Mouse (Mus musculus) midbrain, postnatal 0 days (tissue): ENCODE results near the gene Lca5. TPM values are rescaled to one million over a fixed set of nuclear protein-coding genes. Genes with fewer than 3 reads are reported as not detected.

Experiments used
- ATAC-seq: fragments of 200-750 bp; cut with Nextera tagmentation; 2 replicates; pipeline ENCODE4 v1.8.0; 2017; ENCODE audit warnings: moderate number of reproducible peaks, mild to moderate bottlenecking, moderate TSS enrichment, moderate library complexity; ENCODE audit not compliant: low FRiP score
- DNase-seq: peaks from one replicate; pipeline ENCODE4 v3.0.0-alpha.2; 2015; ENCODE audit warnings: low spot score
- H3K27ac ChIP-seq: fragments of 300-500 bp; sonication (generic); 2 replicates; pipeline ENCODE4 v1.5.1; 2014; ENCODE audit warnings: low read depth, mild to moderate bottlenecking, low read length, mixed read lengths
- H3K27me3 ChIP-seq: fragments of 300-500 bp; sonication (generic); 2 replicates; pipeline ENCODE4 v1.6.1; 2014; ENCODE audit warnings: low read length, control low read depth, mixed read lengths; ENCODE audit not compliant: insufficient read depth
- H3K36me3 ChIP-seq: fragments of 300-500 bp; sonication (generic); 2 replicates; pipeline ENCODE4 v1.6.1; 2014; ENCODE audit warnings: low read length, control low read depth, mixed read lengths; ENCODE audit not compliant: insufficient read depth
- H3K4me1 ChIP-seq: fragments of 300-500 bp; sonication (generic); 2 replicates; pipeline ENCODE4 v1.6.1; 2014; ENCODE audit warnings: mild to moderate bottlenecking, control low read depth, antibody characterized with exemption, low read length, mixed read lengths; ENCODE audit not compliant: insufficient read depth
- H3K4me2 ChIP-seq: fragments of 300-500 bp; sonication (generic); 2 replicates; pipeline ENCODE4 v1.6.1; 2014; ENCODE audit warnings: low read depth, mild to moderate bottlenecking, low read length, mixed read lengths; ENCODE audit not compliant: poor library complexity, severe bottlenecking
- H3K4me3 ChIP-seq: fragments of 300-500 bp; sonication (generic); 2 replicates; pipeline ENCODE4 v1.5.1; 2014; ENCODE audit warnings: low read depth, mild to moderate bottlenecking, low read length, moderate library complexity
- H3K9ac ChIP-seq: fragments of 300-500 bp; sonication (generic); replicated peaks from 2 replicates; pipeline ENCODE4 v1.6.1; 2014; ENCODE audit warnings: mild to moderate bottlenecking, low read length, moderate library complexity, mixed read lengths; ENCODE audit not compliant: poor library complexity, severe bottlenecking
- H3K9me3 ChIP-seq: fragments of 300-500 bp; sonication (generic); 2 replicates; pipeline ENCODE4 v1.6.1; 2016; ENCODE audit warnings: low read length, control low read depth
- CTCF ChIP-seq: IDR thresholded peaks from 2 replicates; pipeline ENCODE4 v1.5.1; 2016; ENCODE audit warnings: antibody characterized with exemption, mild to moderate bottlenecking
- WGBS: fragments of 180-500 bp; shearing (Covaris S2); extraction: QIAGEN DNeasy Blood & Tissue Kit; methylation state at CpG from one replicate; pipeline ENCODE4 v1.1.7; 2014; 5-methylcytosine and 5-hydroxymethylcytosine counted together
- polyA plus RNA-seq: library from polyadenylated mRNA; unstranded; fragments of >200 nt; fragmentation: Nextera tagmentation; extraction: Ambion mirVana; gene quantifications from 2 replicates; pipeline ENCODE4 v1.2.1, GENCODE M21; 2015
- total RNA-seq: library from RNA; depleted of rRNA; stranded (reverse); fragments of >200 nt; gene quantifications from 2 replicates; pipeline ENCODE4 v1.2.3, GENCODE M21; 2014

Lca5 gene
- total and polyA plus RNA-seq, 2 experiments from 2014 or later, result 14.5 to 28.6 TPM

GRCm38 (mm10) chr9:83434489-83434888, 6.4 kb downstream of the Lca5 start:
- peak; percentile 5 for DNase-seq
- H3K27me3 ChIP-seq, result no peaks in the 10 kb centered on the region
- no peak overlapping the region for H3K9ac ChIP-seq
- WGBS, result 52% methylated on average over 4 of the region's 4 CpGs
- no peak overlapping the region for H3K4me2 ChIP-seq
- no peak for ATAC-seq
- H3K9me3 ChIP-seq, result no peaks in the 10 kb centered on the region
- H3K36me3 ChIP-seq, result no peaks in the 10 kb centered on the region
- H3K4me1 ChIP-seq, result no peaks in the 10 kb centered on the region
- no peak overlapping the region for H3K4me3 ChIP-seq
- TF ChIP-seq CTCF, result no peak
- no peak overlapping the region for H3K27ac ChIP-seq

- Histone ChIP-seq H3K36me3 (no peaks in the 10 kb centered on the region), H3K9ac (no peak overlapping the region), H3K27ac (no peak overlapping the region), H3K4me3 (no peak overlapping the region), H3K9me3 (no peaks in the 10 kb centered on the region), H3K27me3 (no peaks in the 10 kb centered on the region), H3K4me2 (no peak overlapping the region), H3K4me1 (no peaks in the 10 kb centered on the region)
- TF ChIP-seq CTCF, result peak; percentile 51
- WGBS, result 63% methylated on average over 7 of the region's 7 CpGs
- ATAC-seq, result no peak
- DNase-seq, result no peak
Measured at GRCm38 (mm10) chr9:83433661-83434060, 7.3 kb downstream of the Lca5 start.

- ATAC-seq (no peak), DNase-seq (no peak)
- Histone ChIP-seq H3K36me3 (no peaks in the 10 kb centered on the region), H3K27ac (no peak overlapping the region), H3K9me3 (no peaks in the 10 kb centered on the region), H3K4me1 (no peaks in the 10 kb centered on the region), H3K9ac (no peak overlapping the region), H3K4me2 (no peak overlapping the region), H3K27me3 (no peaks in the 10 kb centered on the region), H3K4me3 (no peak overlapping the region)
- TF ChIP-seq CTCF, result no peak
- 82% methylated on average over 4 of the region's 4 CpGs for WGBS
Measured at GRCm38 (mm10) chr9:83427926-83428325, 13.0 kb downstream of the Lca5 start.

GRCm38 (mm10) chr9:83418965-83419364, 22.0 kb downstream of the Lca5 start:
- Histone ChIP-seq H3K36me3 (peaks cover 9% of the 10 kb centered on the region; the same call in 1 of the 2 replicates), H3K9me3 (0 out of 2 replicates have a peak, but pooled peaks cover 3% of the 10 kb centered on the region), H3K27ac (no peak overlapping the region), H3K4me1 (no peaks in the 10 kb centered on the region), H3K9ac (no peak overlapping the region), H3K4me2 (no peak overlapping the region), H3K4me3 (no peak overlapping the region), H3K27me3 (no peaks in the 10 kb centered on the region)
- ATAC-seq (no peak), DNase-seq (no peak)
- 91% methylated on average over 5 of the region's 5 CpGs for WGBS
- TF ChIP-seq CTCF, result no peak

GRCm38 (mm10) chr9:83413046-83413445, 27.9 kb downstream of the Lca5 start:
- 0 out of 2 replicates have a peak, but pooled peaks cover 5% of the 10 kb centered on the region for H3K36me3 ChIP-seq
- 0 out of 2 replicates have a peak, but pooled peaks cover 3% of the 10 kb centered on the region for H3K9me3 ChIP-seq
- H3K9ac ChIP-seq, result no peak overlapping the region
- ATAC-seq, result no peak
- H3K27me3 ChIP-seq, result no peaks in the 10 kb centered on the region
- no peak overlapping the region for H3K4me3 ChIP-seq
- no peak for DNase-seq
- peak; percentile 49 for TF ChIP-seq CTCF
- 76% methylated on average over 10 of the region's 10 CpGs for WGBS
- H3K4me1 ChIP-seq, result no peaks in the 10 kb centered on the region
- no peak overlapping the region for H3K27ac ChIP-seq
- no peak overlapping the region for H3K4me2 ChIP-seq

- Histone ChIP-seq H3K4me2 (no peak overlapping the region), H3K4me3 (no peak overlapping the region), H3K27me3 (no peaks in the 10 kb centered on the region), H3K36me3 (no peaks in the 10 kb centered on the region), H3K4me1 (no peaks in the 10 kb centered on the region), H3K27ac (no peak overlapping the region), H3K9ac (no peak overlapping the region), H3K9me3 (no peaks in the 10 kb centered on the region)
- 71% methylated on average over 7 of the region's 7 CpGs for whole genome bisulfite sequencing
- DNase-seq, result no peak
- ATAC-seq, result no peak
- TF ChIP-seq CTCF, result no peak
Measured at GRCm38 (mm10) chr9:83405150-83405549, 35.8 kb downstream of the Lca5 start.
